Mouse (Mus musculus) urinary bladder, postnatal 14 days (tissue): Measurements from ENCODE around the gene Cpe.
"Not testable (repeated sequence)": the region's sequence is repeated elsewhere in the genome, so short reads cannot be mapped to it uniquely, and the experiment has no call there.

Experiments
- DNase-seq: peaks from one replicate; pipeline ENCODE4 v3.0.0; 2021; ENCODE audit warnings: low spot score

Cpe gene

DNA sequence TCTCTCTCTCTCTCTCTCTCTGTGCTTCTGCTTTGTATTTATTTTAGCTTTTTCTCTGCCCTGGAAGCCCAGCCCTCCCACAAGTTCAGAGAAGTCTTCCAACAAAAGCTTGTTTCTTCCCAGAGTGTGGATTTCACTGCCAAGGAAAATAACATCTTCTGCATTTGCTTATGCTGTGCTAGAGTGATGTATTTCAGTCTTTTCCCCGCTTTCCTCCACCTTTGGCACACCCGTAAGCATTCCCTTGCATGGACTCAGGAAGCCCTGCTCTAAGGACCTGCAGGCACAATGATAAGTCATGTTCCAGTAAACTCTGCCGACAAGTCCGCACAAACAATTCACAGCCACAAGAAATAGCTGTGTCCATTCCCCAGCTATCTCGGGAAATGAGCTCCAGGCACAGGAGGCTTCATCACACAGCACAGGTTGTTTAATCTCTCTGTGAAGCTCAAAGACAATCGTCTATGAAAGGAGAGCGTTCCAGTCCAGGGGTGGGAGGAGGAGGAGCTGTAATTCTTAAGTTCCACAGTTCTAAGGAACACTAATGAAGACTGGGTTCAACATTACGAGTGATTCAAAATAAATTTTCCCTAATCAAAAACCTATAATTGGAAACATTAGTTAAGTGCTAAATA lies 17.8 kb downstream of the Cpe start:
- DNase-seq: no peak

DNA sequence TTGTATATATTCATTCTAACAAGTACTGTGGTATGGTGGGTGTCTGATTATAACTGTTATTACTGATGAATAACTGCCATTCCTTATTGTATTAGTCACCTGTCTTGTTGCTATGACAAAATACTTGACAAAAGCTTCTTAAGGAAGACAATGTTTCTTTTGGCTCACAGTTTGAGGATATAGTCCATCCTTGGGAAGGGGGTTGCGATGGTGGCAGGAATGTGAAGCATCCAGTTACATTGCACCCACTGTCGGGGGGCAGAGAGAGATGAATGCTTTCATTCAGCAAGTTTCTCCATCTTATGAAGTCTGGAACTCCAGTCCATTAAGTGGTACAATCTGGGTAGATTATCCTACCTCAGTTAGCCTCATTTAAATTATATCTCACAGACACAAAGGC lies 19.9 kb downstream of the Cpe start:
- no peak for DNase-seq

DNA sequence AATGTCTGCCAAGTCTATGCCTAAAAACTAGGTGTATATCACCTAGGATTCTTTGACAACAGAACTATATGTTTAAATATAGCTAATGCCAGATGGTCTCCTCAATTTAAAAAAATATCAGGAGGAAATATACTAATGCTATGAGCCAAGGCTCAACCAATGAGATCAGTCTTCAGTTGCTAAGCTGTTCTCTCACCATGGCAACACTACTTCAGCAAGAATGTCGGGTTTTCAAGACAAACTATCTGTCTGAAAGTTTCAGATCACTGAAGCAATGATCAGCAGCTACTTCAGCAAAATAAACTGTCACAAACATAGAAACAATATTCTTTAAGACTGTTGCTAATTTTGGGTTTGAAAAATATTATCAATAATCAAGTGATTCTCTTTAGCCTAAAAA lies 20.9 kb downstream of the Cpe start:
- DNase-seq: no peak

DNA sequence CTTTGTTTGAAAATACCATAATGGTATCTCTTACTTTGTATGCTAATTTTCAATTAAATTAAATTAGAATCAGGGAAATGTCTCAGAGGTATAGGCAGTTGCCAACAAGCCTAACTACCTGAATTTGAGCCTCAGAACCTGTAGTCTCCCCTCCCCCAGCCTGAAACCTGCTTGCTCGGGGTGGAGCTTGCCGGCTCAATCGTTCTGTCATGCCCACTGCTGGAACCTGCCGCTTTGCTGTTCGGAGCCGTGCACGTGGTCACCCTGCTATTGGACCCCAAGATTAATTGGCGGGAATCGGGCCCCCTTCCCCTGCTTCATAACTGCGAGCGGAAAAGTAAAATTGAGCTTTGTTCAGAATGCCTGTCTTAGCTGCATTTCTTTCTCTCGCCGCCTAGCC lies 26.5 kb downstream of the Cpe start:
- not testable (repeated sequence) for DNase-seq

DNA sequence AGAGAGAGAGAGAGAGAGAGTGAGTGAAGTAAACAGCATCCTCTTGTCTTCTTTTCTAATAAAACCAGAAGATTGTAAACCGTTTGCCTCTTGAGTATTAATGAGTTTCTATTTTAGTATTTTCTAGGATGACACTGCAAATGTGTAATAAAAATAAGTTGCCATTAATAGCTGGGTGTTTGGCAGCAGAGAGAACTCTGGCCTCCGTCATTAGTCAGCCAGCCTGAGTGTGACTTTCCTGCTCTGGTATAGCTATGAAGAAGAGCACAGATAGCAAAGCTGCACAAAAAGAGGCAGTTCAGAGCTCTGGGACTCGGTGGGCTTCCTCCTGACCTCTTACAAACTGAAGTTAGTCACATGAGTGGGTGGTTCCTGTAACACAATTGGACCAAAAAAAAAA lies 27.3 kb downstream of the Cpe start:
- DNase-seq: no peak

DNA sequence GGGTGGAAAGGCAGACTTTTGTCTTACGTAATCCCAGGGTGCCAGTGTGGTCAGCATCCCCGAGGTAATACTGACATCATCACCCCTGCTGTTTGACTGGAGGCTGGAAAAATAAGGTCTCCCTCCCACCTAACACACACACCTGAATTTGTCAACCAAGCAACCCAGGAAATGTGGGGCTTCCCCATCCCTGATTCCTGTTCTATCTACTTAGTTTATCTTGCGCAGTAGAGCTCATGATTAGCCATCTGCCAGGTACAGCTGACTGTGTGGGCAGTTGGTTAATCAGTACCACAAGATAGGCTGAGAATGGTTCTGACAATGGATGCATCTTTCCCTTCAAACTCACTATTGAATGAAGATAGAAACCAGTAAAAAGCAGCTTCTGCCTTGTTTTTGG lies 28.0 kb downstream of the Cpe start:
- no peak for DNase-seq

DNA sequence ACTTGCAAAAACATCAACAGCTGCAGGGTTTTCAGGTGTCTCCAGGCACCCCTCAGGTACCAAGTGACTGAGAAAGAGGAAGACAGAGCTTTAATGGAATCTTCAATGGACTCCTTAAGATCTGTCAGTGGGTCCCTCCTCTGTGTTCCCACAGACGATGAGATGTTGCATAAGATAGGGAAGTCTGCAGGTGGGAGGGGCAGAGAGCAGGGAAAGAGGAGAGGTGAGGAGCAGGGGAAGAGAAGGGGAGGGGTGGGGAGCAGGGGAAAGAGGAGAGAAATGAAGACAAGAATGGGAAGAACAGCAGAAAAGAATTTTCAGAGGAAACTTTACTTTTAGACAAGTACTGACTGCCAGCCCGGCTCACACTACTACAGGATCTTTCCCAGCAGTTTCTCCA lies 28.5 kb downstream of the Cpe start:
- DNase-seq: no peak

DNA sequence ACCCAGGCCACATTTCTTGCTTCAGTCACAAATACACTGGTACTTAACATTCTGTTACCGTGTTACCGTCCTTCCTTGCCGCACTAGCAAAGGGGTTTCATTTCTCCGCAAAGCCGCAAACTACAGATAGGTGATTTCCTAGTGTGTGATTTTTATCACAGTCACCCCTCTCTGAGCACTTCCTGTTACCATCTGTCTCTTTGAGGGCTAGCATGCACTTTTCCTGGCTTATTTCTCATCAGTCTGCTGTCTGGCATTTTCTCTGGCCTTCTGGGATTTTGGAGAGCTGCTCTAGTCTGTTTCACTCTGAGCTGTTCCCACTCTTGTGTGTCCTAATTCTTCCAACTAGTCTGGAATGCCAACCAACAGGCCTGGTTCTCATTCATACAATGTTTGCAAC lies 33.8 kb downstream of the Cpe start:
- DNase-seq: no peak

DNA sequence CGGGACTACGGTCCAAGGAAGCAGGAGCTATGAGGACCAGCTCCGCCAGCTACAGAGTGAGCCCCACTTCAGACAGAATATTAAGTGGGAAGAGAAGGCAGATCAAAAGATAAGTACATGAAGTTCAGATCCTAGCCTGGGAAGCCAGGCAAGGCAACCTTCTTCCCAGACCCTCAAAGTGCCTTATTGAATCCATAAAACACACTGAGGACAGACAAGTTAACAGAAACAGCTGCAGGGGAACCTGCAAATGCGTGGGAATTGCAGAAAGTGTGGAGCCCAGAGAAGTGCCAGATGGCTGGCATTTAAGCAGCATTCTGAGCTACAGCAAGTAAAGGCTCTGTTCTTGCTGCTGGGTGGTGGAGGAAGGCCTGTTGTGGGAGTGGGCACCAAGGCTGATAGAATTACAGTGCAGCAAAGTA lies 34.9 kb downstream of the Cpe start:
- no peak for DNase-seq

DNA sequence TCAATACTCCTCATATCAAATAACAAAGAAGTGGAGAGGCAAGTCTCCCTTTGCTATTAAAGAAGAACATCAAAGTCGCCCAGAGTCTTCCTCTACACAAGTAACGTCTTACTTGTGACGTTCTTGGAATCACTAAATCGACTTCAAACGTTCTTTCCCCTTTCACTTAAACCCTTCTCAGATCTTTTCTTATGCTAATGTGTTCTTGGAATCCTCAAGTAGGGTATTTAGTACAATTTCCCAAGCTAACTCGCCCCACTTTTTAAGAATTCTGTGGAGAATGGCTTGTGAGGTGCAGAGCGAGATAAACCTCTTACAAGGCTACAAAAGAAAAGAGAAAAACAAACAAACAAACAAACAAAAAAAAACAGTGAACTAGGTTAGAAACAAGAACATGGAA lies 35.3 kb downstream of the Cpe start:
- no peak for DNase-seq

DNA sequence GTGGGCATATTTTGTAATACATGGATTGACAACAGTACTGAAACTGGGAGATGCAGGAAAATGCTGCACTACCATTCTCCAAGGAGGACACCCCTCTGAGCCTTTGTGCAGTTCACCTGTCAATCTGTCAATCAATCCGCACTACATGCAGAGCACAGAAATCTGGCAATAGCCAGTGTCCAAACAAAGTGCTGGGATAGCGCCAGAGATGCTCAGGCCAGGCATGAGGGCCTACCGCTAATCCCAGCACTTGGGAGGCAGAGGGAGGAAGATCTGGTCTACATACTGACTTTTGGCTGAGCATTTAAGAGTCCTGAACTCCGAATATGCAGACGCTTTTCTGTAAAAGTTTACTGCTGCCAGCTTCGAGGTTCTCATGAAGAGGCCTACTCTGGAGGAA lies 37.0 kb downstream of the Cpe start:
- DNase-seq: no peak

DNA sequence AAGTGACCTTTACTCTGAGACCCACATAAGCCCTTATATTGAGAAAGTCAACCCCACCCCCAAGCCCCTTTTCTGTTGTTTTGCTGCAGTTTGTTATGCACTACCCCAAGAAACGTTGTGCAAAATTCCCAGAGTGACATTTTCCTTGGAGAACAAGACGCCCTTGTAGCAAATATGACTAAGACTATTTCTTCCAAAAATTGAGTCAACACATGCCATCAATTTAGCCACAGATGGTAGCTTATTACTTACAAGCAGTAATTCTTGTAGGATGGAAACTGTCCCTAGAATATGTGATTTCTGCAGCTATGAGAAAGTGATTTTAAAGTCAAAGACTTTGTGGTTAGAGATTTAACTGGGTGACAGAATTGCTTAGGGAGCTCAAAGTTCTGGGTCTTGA lies 37.8 kb downstream of the Cpe start:
- no peak for DNase-seq

DNA sequence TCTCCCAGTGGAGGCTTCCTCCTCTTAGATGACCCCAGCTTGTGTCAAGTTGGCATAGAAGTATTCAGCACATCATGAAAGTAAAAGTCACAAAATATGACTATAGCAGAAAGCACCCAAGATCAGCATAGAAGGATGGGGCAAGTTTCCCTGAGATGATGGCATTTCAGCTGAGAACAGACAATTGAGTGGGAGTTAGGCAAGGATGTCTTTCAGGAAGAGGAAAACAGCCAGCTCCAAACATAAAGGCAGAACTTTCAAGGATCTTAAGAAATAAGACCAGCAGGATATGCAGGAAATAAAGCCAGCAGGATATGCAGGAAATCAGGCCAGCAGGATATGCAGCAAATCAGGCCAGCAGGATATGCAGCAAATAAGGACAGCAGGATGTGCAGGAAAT lies 40.6 kb downstream of the Cpe start:
- DNase-seq: no peak

DNA sequence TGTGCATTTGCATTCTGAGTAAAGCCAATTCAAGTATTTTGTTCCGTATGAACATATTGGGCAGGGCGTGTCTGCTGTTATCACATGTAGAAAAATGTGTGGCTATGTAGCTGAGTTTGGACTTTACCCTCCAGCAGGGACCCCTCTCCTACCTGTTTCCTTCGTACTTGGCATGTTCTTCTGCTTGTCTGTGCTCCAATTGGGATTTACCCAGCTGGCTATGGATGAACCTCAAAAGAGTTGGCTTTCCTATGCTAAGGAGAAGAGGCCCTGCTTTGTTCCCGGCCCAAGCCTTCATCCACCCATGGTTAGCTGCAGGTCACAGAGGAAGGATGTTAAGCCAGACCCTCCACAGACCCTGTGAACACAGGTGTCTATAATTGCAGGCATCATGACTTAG lies 44.8 kb downstream of the Cpe start:
- no peak for DNase-seq

DNA sequence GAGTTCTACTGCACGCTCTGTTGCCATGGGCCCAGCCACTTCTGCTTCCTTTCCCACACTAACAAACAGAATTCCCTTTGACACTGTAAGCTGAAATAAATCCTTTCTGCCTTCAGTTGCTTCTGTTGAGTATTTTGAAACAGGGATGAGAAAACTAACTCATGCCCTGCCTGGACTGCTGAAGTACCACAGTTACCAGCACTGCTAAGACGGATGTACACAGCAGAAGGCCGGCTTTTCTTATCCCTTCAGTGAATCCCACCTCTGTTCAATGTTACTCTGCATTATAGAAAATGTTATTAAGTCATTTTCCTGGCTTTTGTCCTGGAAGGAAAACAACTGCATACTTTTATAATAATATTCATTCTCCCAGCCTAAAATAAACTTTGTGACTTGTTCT lies 45.7 kb downstream of the Cpe start:
- no peak for DNase-seq

DNA sequence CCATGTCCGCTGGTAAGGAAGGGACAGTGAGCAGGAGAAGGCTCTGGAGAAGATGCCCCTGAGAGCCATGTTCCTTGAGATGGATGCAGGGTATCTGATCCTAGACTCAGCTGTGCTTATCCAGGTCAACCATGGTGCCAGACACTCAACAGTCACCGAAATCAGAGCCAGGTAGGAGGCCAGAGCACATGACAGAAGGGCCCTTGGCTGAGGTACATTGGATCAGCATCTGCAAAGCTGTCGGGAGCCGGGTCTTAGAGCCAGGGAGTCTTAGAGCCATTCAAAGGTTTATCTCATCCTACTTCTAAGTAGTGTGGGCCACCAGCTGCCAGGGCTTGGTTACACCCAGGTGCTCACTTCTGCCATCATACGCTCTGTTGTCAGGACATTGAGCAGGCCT lies 46.4 kb downstream of the Cpe start:
- DNase-seq: no peak

DNA sequence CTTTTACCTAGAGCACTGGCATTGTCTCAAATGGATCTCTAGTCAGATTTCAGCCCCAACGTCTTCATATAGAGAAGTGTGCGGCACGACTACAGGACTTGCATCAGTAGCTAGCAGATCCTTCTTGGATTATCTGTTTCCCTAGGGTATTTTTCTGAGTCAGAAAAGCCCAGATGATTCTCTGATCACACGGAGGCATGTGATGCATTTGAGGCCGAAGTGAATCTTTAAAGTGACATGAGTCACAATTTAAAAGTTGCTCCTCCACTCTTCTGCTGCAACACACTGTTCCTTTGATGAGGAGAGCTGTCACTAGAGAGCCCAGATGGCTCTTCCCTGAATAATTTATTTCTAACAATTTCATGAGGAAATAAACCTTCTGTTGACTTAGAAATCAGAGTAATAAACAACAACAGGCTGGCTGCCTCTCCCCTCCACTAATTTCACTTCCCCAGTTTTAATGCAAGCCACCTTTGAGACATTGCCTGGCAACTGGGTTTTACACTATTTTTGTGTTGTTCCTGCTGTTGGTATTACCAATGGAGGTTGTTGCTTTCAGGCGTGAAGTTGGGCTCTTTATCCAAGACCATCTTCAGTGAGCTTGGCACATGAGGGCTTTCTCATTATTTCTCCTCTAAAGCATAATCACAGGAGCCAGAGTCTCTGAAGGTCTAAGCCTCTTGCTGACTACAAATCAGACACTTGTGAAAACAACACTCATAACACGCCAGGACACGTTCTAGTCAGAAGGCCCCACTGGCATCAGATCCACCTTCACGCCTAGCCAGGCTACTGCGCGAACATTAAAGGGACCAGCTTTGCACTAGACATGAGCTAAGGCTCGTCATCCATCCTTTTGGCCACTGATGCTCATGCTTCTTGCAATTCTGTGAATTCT lies 48.5 kb downstream of the Cpe start:
- DNase-seq: no peak

DNA sequence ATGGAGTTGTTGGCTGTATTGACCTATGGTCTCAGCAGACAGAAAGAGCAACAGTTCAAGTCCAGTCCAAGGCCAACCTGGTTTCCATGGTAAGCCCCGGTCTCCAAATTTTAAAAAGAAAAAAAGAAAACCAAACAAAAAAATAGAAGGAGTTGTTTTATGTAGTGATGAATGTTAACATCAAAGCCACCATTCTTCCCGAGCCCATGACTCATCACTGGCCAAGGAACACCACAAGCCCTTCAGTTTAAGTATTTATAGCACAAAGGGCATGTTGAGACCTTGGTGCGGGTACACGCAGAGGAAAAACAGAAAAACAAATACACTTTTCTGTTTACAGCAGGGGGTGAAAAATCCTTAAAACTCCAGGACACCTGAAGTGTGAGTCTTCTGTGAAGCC lies 49.5 kb downstream of the Cpe start:
- DNase-seq: no peak

DNA sequence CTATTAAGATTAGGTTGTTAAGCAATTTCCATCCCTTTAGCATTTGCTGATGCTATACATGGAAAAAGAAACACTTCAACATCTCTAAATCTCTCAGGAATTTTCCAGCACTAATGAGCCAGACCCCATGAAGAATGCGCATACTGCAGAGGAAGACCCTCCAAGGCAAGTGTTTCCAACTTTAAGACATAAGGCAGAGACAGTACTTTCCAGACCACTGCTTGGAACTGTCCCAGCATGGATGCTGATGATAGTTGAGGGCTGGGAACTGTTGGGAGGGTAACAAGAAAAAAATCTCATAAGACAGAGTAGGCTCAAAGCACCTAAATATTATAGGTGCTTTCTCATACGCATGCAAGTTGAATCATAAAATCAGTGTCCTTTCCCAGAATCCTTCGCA lies 50.1 kb downstream of the Cpe start:
- no peak for DNase-seq

DNA sequence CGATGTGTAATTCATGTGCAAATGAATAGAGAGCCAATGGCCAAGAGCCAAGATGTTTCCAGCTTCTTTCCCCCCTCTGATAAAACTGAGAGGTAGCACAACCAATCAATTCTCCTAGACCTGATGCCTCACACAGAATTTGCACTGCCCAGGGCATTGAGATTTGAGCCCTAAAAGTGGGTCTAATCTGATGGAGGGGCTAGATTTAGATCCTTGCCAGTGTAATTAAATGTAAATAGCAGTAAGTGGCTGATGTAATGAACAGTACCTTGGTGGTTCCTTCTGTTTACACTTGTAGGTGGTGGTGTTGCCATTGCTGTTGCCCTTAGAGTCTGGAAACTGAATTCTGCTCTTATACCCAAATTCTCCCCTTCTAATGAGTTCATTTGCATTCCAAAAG lies 52.3 kb downstream of the Cpe start:
- DNase-seq: no peak

DNA sequence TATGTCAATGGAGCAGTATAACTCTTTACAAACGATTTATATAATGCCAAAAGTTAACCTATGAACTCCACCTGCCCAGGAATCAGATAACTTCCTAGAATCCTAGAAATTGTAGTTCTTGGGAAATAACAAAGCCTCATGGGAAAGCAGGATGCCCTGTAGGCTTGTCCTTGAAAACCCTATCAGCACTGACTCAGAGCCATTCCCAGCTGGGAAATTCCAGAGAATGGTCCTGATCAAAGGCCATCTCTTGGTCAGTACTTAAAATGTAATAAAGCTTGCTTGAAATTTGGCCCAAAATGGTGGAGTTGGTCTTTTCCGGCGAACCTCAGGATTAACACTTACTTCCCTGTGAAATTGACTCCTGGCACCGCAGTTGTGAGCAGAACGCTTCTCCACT lies 53.2 kb downstream of the Cpe start:
- DNase-seq: no peak

DNA sequence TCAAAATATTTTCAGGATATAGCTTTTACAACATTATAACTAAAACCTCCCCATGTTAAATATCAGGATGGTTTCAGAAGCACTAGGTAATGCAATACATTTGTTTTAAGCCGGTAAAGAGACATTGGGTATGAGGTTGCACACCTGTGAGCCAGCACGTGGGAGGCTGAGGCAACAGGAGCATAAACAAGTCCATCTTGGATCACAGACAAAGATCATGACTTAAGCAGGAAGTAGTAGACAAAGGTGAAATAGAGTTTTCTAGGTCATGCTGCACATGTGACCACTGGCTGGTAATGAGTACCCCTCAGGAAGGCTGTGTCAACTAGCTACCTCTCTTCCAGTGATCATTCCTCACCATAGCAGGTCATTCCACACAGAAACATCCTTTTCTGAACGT lies 58.0 kb downstream of the Cpe start:
- no peak for DNase-seq

DNA sequence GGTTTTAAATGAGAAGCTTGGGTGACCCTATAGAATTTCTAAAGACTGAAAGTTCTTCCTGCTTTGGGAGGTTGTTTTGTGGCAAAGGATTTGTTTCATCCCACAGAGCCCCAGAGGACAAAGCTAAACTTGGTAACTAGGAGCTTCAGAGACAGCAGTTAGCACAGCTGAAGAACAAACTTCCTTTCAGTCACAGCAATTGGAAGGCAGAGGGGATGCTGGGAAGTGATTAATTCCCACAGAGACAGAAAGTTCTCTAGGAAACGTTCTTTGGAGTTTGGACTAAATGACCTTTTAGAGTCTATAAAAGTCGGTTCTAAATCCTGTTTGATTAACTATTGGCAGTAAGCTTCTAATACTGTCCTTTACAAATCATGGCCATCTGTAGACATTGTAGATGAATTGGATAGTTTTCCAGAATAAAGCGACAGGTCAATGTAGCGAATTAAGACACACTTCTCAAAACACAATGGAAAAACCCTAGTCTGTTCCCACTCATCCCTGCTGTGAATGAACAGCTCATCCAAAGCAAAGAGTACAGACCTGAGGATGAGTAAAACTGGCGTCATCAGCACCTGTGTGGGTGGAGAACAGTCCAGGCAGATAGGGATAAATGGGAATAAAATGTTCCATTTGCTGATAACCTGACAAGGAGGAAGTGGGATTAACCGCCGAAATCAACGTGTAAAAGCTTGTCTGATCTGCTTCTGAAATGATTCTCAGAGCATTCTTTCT lies 58.6 kb downstream of the Cpe start:
- DNase-seq: no peak
